Mouse (Mus musculus): ENCODE measurements at regions not wholly inside any gene's neighbourhood (a gene's known extent, or its start where the extent isn't known, plus 50 kb on each side); places are given as distances from the start of the nearest gene placed in this dataset.

DNA sequence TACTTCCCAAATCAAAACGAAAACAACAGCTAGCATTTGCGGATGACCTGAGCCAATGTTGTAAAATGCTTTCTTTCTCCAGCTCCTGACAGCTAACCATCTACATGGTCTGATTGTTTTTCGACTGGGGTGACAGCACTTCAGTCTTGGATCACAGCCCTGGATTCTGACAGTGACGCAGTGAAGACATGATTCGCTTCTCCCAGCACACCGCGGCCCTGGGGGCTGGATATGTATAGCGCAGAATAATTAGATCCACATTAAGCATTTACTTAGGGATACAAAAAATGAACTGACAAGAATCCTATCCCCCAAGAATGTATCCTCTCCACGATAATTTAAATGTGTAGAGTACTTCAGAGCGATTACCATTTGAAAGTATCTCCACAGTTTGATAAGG, 271.1 kb upstream of the Atp11b start:
- TF ChIP-seq POLR2A (IDR thresholded peaks at IDR 0.05; ENCODE audit: low read depth, low read length) = no peak
- no peak for TF ChIP-seq CTCF (IDR thresholded peaks at IDR 0.05; ENCODE audit: extremely low read depth, insufficient read length, insufficient replicate concordance, low read depth, low read length)
